Mouse (Mus musculus) cerebellum, postnatal 4 days (tissue): ENCODE data around the gene Noxo1.
"Not testable (repeated sequence)": the region's sequence is repeated elsewhere in the genome, so short reads cannot be mapped to it uniquely, and the experiment has no call there.

Experiments
- DNase-seq, 2 experiments: peaks; one replicate each; pipeline ENCODE4 v3.0.0; 2022; ENCODE audit warnings: low spot score in 2 of 2, mixed read lengths in 1 of 2

Noxo1 gene

GRCm38 (mm10) chr17:24696011-24696697 is at the start of gene Noxo1, which contains the start of gene Gfer:
Gene Noxo1 (plus strand): TSS chr17:24696234.
Gene Gfer (minus strand): TSS chr17:24696156.
- peak; percentile 75 to 91 for DNase-seq

GRCm38 (mm10) chr17:24646381-24646780 is 49.7 kb upstream of the Noxo1 start:
- no peak for DNase-seq

GRCm38 (mm10) chr17:24647493-24647892 is 48.5 kb upstream of the Noxo1 start:
- DNase-seq: no peak

- no peak for DNase-seq
These were observed 47.2 kb upstream of the Noxo1 start for GRCm38 (mm10) chr17:24648731-24649377.

- DNase-seq: peak in 1 of 2 experiments; percentile 29
These were observed 46.4 kb upstream of the Noxo1 start for GRCm38 (mm10) chr17:24649581-24650069.

- DNase-seq: peak in 1 of 2 experiments; percentile 52
These were observed 45.9 kb upstream of the Noxo1 start, which contains the start of gene Slc9a3r2 for GRCm38 (mm10) chr17:24650070-24650616. Gene Slc9a3r2 (minus strand): TSS chr17:24650327.

GRCm38 (mm10) chr17:24650766-24651165 is 45.3 kb upstream of the Noxo1 start:
- no peak for DNase-seq

GRCm38 (mm10) chr17:24651835-24652234 is 44.2 kb upstream of the Noxo1 start:
- DNase-seq: no peak

GRCm38 (mm10) chr17:24653967-24654710 is 41.9 kb upstream of the Noxo1 start:
- peak; percentile 59 to 76 for DNase-seq

- DNase-seq: no peak
These were observed 41.1 kb upstream of the Noxo1 start for GRCm38 (mm10) chr17:24654969-24655368.

- no peak for DNase-seq
These were observed 37.8 kb upstream of the Noxo1 start, which contains the start of gene Npw for GRCm38 (mm10) chr17:24658017-24658758. Gene Npw (minus strand): TSS chr17:24658457.

- DNase-seq: not testable (repeated sequence)
These were observed 29.0 kb upstream of the Noxo1 start for GRCm38 (mm10) chr17:24667011-24667410.

- DNase-seq: peak in 1 of 2 experiments; percentile 39
These were observed 28.6 kb upstream of the Noxo1 start for GRCm38 (mm10) chr17:24667416-24667815.

- not testable (repeated sequence) for DNase-seq
These were observed 26.9 kb upstream of the Noxo1 start for GRCm38 (mm10) chr17:24669214-24669544.

- DNase-seq: peak; percentile 85 to 94
These were observed 26.3 kb upstream of the Noxo1 start, which contains the start of gene Zfp598 for GRCm38 (mm10) chr17:24669545-24670245. Gene Zfp598 (plus strand): TSS chr17:24669687.

- DNase-seq: no peak
These were observed 25.7 kb upstream of the Noxo1 start for GRCm38 (mm10) chr17:24670246-24670844.

GRCm38 (mm10) chr17:24671346-24671745 is 24.7 kb upstream of the Noxo1 start:
- no peak for DNase-seq

- DNase-seq: no peak
These were observed 23.9 kb upstream of the Noxo1 start for GRCm38 (mm10) chr17:24672141-24672540.

GRCm38 (mm10) chr17:24674277-24674676 is 21.8 kb upstream of the Noxo1 start:
- DNase-seq: no peak

GRCm38 (mm10) chr17:24676187-24676586 is 19.8 kb upstream of the Noxo1 start:
- DNase-seq: peak; percentile 69 to 70
